Mouse (Mus musculus) mature B cell (primary cell): ENCODE results near the gene Wnt9a.
"Not testable (repeated sequence)": the region's sequence is repeated elsewhere in the genome, so short reads cannot be mapped to it uniquely, and the experiment has no call there.

ENCODE experiments used
- in situ Hi-C: fragments of 300-500 bp; cut with MboI; formaldehyde crosslinking; loops from 2 replicates; pipeline ENCODE4 v1.14.3; 2019

Gene Wnt9a

DNA sequence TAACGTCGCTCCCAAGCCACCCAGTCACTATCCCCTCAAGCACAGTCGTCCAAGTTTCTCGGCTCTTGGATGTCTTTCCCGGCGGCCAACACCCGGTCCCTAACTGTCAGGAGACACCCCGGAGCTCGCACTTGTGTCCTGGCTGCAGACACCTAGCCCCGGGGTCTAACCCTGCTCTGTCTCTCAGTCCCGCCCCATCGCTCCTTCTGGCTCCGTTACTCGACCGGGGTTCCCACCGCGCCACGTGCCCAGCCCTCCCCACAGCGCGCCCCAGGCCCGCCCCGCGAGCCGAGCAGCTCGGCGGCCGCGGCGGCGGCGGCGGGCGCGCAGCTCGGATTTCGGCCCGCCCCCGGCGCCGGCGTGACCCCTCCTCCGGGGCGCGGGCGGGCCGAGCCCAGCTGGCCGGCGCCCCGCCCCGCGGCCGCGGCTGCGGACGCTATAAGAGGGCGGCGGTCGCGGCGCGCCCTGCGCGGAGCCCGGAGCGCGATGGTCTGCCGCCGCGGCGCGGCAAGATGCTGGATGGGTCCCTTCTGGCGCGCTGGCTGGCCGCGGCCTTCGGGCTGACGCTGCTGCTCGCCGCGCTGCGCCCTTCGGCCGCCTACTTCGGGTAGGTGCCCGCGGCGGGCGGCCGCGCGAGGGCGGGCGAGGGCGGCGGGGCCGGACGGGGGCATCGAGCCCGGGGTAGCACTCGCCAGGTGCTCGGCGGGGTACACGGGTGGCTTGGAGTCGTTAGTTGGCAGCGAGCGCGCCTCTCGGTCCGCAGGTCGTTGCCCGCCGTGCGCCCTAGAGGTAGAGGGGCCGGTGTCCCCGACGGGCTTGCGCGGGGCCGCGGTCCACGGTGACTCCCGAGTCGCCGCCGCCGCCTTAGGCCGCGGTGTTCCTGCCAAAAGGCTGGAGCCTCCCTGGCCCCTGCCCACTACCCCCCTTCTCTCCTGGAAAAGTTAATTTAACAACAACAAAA lies at the start of gene Wnt9a:
Wnt9a (plus strand) TSS at position 468 of the 961 bp plus-strand sequence.
- in situ Hi-C loops: no loop called here

DNA sequence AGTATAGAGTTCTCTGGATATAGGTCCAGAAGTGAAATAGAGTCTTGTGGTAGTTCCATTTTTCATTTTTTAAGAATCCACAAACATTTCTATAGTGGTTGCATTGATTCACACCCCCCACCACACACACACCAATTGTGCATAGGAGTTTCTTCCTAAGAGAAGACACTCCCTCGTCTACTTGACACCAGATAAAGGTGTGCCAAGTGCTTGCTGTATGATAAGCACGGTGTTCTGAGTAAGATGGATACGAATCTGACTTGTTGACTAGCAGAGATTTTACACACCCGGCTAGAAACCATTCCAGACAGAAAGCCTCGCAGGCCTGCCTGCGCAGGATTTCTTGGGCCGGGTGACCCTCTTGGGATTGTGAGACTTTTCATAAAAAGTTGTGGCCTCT lies 47.1 kb upstream of the Wnt9a start:
- in situ Hi-C loops: no loop called here

GRCm38 (mm10) chr11:59260706-59261493 lies 45.8 kb upstream of the Wnt9a start:
- in situ Hi-C loops: no loop called here

DNA sequence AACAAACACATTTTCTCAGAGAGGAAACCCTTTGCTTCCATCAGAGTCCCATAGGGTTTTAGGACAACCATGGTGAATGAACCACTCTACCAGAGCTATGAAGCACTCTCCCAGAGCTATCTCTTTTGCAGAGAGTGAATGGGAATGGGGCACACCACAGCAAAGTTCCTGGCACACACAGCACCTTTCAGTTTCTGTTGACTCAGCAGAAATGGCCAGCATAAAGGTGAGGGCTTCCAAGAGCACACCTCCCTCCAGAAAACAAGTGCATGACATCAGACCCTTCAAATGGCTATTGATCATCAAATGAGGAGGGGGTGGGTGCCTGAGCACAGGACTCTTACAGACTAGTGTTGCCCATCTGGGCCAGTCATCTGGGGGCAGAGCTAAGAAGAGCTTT lies 44.4 kb upstream of the Wnt9a start:
- in situ Hi-C loops: no loop called here

DNA sequence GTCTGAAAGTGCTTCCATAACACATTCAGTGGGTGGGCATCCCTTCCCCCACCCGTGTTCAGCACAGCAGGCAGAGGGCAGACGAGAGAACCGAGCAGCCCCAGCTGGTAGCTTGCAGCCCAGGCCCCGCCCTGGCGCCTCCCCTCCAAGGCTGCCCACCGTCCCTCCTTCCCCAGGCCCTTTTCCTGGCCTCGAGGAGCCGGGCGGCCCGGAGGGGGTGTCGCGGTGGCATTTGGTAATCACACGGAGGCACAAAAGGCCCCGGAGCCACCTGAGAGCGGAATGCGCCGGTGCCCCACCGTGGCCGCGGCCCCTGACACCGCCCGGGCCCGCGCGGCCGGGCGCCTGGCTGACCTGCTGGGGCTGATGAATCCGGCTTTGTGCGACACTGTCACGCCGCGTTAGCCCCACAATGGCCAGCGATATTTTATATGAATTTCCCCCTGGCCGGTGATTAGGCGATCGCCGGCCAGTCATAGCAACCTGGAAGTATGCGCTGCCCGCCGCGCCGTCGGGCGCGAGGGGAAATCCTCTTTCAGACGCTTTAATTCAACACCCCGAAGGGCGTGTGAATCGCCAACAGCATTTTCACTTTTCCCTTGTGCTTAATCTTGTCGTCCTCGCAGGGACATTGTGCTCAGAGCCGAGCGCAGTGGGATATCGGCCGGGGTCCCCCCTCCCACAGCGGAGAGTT lies 42.7 kb upstream of the Wnt9a start:
- in situ Hi-C loops: no loop called here

DNA sequence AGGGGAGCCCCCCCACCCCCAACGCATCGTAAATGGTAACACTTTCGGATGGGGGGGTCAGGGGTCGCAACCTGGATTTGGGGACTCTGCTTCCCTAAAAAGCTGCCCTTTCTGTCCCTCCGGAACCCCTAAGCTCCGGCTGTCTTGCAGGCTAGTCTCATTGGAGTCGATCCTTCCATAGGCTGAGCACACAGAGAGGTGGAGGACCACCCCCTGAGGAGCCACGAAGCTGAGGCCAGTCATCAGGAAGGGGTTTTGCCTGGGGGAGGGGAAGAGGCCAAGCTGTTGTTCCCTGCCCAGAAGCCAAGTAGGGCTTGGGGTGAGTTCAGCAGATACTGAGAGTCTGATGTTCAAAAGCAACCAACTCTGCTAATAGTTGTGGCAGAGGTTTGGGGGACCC lies 42.1 kb upstream of the Wnt9a start:
- in situ Hi-C loops: no loop called here

GRCm38 (mm10) chr11:59265154-59265813 lies 41.4 kb upstream of the Wnt9a start:
- in situ Hi-C loops: no loop called here

- in situ Hi-C loops: no loop called here
Observed at GRCm38 (mm10) chr11:59266727-59267126, 40.0 kb upstream of the Wnt9a start.

GRCm38 (mm10) chr11:59274184-59274583 lies 32.5 kb upstream of the Wnt9a start:
- in situ Hi-C loops: no loop called here

DNA sequence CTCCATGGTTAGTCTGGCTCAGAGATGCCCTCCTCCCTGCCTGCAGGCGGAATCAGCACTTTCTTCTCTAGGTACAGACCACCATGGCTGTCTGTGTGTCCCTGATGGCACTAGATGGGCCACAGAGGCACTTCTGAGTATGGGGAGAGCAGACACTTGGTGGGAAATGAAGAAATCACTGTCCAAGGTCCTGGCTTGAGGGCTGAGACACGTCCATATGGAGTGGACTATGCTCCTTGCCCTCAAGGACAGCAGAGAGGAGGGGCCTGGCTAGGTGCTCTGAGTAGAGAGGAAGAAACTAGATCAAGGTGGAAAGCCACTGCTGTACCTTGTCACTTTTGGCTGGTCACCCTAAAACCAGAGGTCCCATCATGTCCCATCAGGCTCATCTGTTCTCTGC lies 29.9 kb upstream of the Wnt9a start:
- in situ Hi-C loops: no loop called here

DNA sequence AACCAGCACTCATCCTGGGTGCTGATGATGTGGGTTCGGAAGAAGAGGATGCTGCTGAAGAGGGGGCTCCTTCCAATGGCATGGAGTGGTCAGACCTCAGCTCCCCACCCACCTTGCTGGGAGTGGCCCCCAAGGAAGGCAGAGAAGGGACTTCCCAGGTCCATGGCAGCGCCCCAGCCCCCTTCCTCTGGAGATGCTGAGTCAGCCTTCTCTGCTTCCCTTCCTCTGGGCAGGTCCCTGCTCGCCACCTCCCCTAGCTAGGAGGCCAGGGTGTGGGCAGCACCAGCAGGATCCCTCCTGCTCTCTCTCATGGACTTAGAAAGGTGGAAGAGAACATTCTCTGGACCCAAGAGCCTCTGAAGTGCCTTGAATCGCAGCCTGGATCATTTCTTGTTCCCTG lies 28.7 kb upstream of the Wnt9a start:
- in situ Hi-C loops: no loop called here

DNA sequence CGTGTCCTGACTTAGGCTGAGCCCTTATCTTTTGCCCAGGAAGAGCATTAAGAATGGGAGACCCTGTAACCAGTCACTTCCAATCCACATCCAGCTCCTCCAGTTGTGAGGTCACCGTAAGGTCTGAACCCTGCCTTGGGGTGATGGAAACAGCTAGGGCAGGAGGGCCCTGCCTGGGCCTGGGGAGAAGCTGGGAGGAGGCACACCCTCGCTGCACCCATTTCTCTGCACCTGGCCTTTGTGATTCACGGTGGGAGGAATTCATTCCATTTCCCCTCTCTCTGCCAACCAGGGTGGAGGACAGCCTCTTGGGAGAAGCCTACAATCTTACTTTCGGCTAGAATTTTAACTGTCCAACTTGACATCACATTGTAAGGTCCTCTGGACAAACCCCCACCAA lies 24.6 kb upstream of the Wnt9a start:
- in situ Hi-C loops: no loop called here

DNA sequence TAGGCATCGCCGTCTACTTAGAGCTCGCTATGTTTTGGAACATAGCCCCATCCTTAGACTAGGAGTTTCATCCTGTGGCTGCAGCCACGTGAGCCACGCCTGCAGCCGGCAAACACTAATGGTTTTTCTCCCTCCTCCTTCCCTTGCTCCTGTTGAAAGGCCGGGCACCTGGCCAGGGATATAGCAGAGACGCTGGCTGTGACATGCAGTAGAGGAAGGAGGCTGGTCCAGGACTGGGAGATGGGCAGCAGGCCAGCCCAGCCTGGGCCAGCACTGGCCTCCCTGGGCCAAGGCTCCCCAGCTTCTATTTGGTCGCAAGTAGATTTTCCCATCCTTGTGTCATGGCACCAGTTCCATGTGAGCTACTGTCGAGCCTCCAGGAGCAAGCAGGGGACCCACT lies 23.8 kb upstream of the Wnt9a start:
- in situ Hi-C loops: no loop called here

DNA sequence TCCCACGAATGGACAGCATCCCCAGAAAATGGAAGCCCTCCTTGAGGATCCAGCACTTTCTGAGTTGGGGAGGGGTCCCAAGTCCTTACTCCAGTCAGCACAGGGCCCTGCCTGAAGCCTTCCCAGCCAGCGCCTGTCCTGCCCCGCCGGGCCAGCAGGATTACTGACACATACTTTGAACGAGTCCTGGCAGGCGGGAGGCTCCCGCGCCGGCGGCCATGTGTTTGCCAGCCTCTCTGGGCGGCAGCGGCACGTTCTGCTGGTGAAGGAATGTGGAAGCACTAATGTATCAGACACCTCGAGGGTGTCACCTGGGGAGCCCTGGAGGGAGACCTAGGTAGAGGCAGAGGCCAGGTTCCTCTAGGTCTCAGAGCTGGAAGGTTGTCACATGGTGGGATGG lies 22.6 kb upstream of the Wnt9a start:
- in situ Hi-C loops: no loop called here

GRCm38 (mm10) chr11:59289706-59290105 lies 17.0 kb upstream of the Wnt9a start:
- in situ Hi-C loops: no loop called here

- in situ Hi-C loops: no loop called here
Observed at GRCm38 (mm10) chr11:59290702-59291303, 15.9 kb upstream of the Wnt9a start, which contains the start of gene Wnt3a. TSS of gene Wnt3a (minus strand) at chr11:59290752.

DNA sequence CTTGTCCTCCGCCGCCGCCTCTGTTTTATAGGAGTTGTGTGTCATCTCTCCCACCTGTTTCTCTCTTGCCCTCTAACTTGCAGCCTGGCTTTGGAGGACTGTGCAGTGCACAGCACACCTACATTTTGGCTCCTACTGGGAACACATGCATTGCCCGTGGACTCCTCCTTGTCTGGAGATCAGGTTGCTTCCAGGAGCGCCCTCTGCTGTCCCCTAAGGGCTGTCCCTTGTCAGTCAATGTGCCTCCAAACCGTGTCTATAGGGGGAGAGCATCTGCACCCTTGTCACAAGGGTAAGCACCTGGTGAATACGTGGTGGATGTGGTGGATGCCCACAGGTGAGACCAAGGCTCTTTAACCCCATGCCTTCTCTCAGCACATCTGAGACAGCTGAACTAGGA lies 13.1 kb upstream of the Wnt9a start:
- in situ Hi-C loops: no loop called here

GRCm38 (mm10) chr11:59297941-59298340 lies 8.8 kb upstream of the Wnt9a start:
- in situ Hi-C loops: no loop called here

DNA sequence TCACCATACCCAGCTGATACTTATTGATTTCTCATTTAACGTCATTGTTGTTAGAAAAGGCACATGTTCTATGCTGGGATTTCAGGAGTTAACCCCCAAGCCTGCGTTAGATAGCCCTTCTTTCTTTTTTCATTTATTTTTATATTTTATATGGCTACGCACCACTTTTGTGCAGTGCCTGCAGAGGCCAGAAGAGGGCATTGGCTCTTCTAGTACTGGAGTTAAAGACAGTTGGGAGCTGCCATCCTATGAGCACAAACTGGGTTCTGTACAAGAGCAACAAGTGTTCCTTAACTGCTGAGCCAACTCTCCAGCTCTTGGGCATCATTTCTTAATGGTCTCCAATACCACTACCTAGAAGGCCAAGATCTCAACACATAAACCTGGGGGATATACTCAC lies 6.5 kb upstream of the Wnt9a start:
- in situ Hi-C loops: no loop called here

DNA sequence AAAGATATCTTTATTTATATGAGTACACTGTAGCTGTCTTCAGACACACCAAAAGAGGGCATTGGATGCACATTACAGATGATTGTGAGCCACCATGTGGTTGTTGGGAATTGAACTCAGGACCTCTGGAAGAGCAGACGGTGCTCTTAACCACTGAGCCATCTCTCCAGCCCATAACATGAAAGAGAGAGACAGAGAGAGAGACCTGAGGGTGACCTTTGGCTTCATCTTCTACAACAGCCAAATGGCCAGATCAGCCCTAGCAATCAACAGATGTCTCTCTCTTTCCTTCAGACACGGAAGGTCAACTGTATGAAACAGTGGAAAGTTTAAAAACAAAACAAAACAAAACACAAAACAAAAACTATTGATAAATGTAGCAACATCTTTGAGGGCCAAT lies 5.7 kb upstream of the Wnt9a start:
- in situ Hi-C loops: not testable (repeated sequence)
